Mouse (Mus musculus) megakaryocyte-erythroid progenitor cell, adult 5-6 weeks (primary cell): Measurements from ENCODE around the gene Sh3bgrl3. TPM values are rescaled to one million over a fixed set of nuclear protein-coding genes. Genes with fewer than 3 reads are reported as not detected.

Experiments
- ATAC-seq: replicated peaks from 2 replicates; pipeline ENCODE4 v1.8.0; 2016; ENCODE audit warnings: mild to moderate bottlenecking, inconsistent platforms; ENCODE audit not compliant: severe bottlenecking, poor library complexity, low FRiP score, low TSS enrichment
- total RNA-seq, 2 experiments: library from RNA; stranded (forward) in 1 of 2; stranded (reverse) in 1 of 2; fragments of 200-1000, 215-1000 nt in 1 of 2; fragments of >200 nt in 1 of 2; fragmentation: Nextera tagmentation in 1 of 2; gene quantifications; 2 replicates each; pipeline ENCODE4 v1.2.3; 2014 to 2017

Sh3bgrl3 gene
- total RNA-seq, 2 experiments from 2014 or later = 55.1 to 87.3 TPM

- no peak for ATAC-seq
Observed at GRCm38 (mm10) chr4:134115215-134116144, 13.1 kb downstream of the Sh3bgrl3 start.

GRCm38 (mm10) chr4:134114038-134114437 lies 14.6 kb downstream of the Sh3bgrl3 start:
- ATAC-seq = no peak

GRCm38 (mm10) chr4:134113356-134113994 lies 15.1 kb downstream of the Sh3bgrl3 start:
- no peak for ATAC-seq

GRCm38 (mm10) chr4:134112403-134112802 lies 16.2 kb downstream of the Sh3bgrl3 start:
- no peak for ATAC-seq

- no peak for ATAC-seq
Observed at GRCm38 (mm10) chr4:134110653-134111052, 17.9 kb downstream of the Sh3bgrl3 start.

GRCm38 (mm10) chr4:134108196-134108595 lies 20.4 kb downstream of the Sh3bgrl3 start:
- ATAC-seq = no peak

GRCm38 (mm10) chr4:134107730-134108129 lies 20.9 kb downstream of the Sh3bgrl3 start:
- no peak for ATAC-seq

GRCm38 (mm10) chr4:134106105-134106504 lies 22.5 kb downstream of the Sh3bgrl3 start:
- ATAC-seq = peak; percentile 49; the same call in 1 of the 2 replicates

- peak; percentile 84 for ATAC-seq
Observed at GRCm38 (mm10) chr4:134102742-134103119, 25.9 kb downstream of the Sh3bgrl3 start.

- peak; percentile 98 for ATAC-seq
Observed at GRCm38 (mm10) chr4:134101979-134102741, 26.4 kb downstream of the Sh3bgrl3 start, which contains the start of gene Ubxn11. Gene Ubxn11 (plus strand): TSS chr4:134102570.

- ATAC-seq = no peak
Observed at GRCm38 (mm10) chr4:134100245-134100644, 28.3 kb downstream of the Sh3bgrl3 start.

GRCm38 (mm10) chr4:134098628-134099027 lies 30.0 kb downstream of the Sh3bgrl3 start:
- ATAC-seq = no peak

GRCm38 (mm10) chr4:134097015-134097608 lies 31.5 kb downstream of the Sh3bgrl3 start:
- ATAC-seq = 0 out of 2 replicates have a peak, but pooled peaks have one; percentile 21

GRCm38 (mm10) chr4:134096120-134096519 lies 32.5 kb downstream of the Sh3bgrl3 start:
- ATAC-seq = no peak

- ATAC-seq = no peak
Observed at GRCm38 (mm10) chr4:134094923-134095547, 33.6 kb downstream of the Sh3bgrl3 start, which contains the start of gene Cd52. Gene Cd52 (minus strand): TSS chr4:134095082.

GRCm38 (mm10) chr4:134094004-134094564 lies 34.5 kb downstream of the Sh3bgrl3 start:
- ATAC-seq = no peak

GRCm38 (mm10) chr4:134092382-134093288 lies 36.0 kb downstream of the Sh3bgrl3 start:
- ATAC-seq = peak; percentile 72; the same call in 1 of the 2 replicates

GRCm38 (mm10) chr4:134091225-134091529 lies 37.4 kb downstream of the Sh3bgrl3 start:
- ATAC-seq = no peak
